Mouse (Mus musculus) neural tube, embryonic 14.5 days (tissue): Measurements from ENCODE around the gene Ube2l3. TPM values are rescaled to one million over a fixed set of nuclear protein-coding genes. Genes with fewer than 3 reads are reported as not detected.
A peak's percentile ranks its signal among the peaks of the same experiment; 100 is the strongest.
"Not testable (repeated sequence)": the region's sequence is repeated elsewhere in the genome, so short reads cannot be mapped to it uniquely, and the experiment has no call there.

Experiments
- ATAC-seq: fragments of 200-750 bp; cut with Nextera tagmentation; 2 replicates; pipeline ENCODE4 v1.8.0; 2017; ENCODE audit warnings: low read depth, mild to moderate bottlenecking, moderate TSS enrichment, moderate library complexity
- H3K27ac ChIP-seq: fragments of 300-500 bp; sonication (generic); 2 replicates; pipeline ENCODE4 v1.5.1; 2014; ENCODE audit warnings: low read depth, mild to moderate bottlenecking, control low read depth, low read length, moderate library complexity, mixed read lengths
- H3K27me3 ChIP-seq: fragments of 300-500 bp; sonication (generic); 2 replicates; pipeline ENCODE4 v1.6.1; 2014; ENCODE audit warnings: low read length; ENCODE audit not compliant: control insufficient read depth, insufficient read depth
- H3K36me3 ChIP-seq: fragments of 300-500 bp; sonication (generic); 2 replicates; pipeline ENCODE4 v1.6.1; 2014; ENCODE audit warnings: low read length, mixed read lengths; ENCODE audit not compliant: control insufficient read depth, insufficient read depth
- H3K4me1 ChIP-seq: fragments of 300-500 bp; sonication (generic); 2 replicates; pipeline ENCODE4 v1.6.1; 2014; ENCODE audit warnings: low read length; ENCODE audit not compliant: control insufficient read depth, insufficient read depth
- H3K4me2 ChIP-seq: fragments of 300-500 bp; sonication (generic); 2 replicates; pipeline ENCODE4 v1.6.1; 2014; ENCODE audit warnings: mild to moderate bottlenecking, low read depth, low read length, control low read depth
- H3K4me3 ChIP-seq: fragments of 300-500 bp; sonication (generic); 2 replicates; pipeline ENCODE4 v1.5.1; 2014; ENCODE audit warnings: low read depth, low read length, control low read depth, mixed read lengths
- H3K9ac ChIP-seq: fragments of 300-500 bp; sonication (generic); replicated peaks from 2 replicates; pipeline ENCODE4 v1.6.1; 2014; ENCODE audit warnings: low read depth, mild to moderate bottlenecking, control low read depth, low read length, mixed read lengths
- H3K9me3 ChIP-seq: fragments of 300-500 bp; sonication (generic); 2 replicates; pipeline ENCODE4 v1.6.1; 2016; ENCODE audit warnings: low read length; ENCODE audit not compliant: control insufficient read depth
- WGBS: fragments of 180-500 bp; shearing (Covaris S2); extraction: QIAGEN DNeasy Blood & Tissue Kit; methylation state at CpG from one replicate; pipeline ENCODE4 v1.1.7; 2014; 5-methylcytosine and 5-hydroxymethylcytosine counted together
- polyA plus RNA-seq: library from polyadenylated mRNA; unstranded; fragments of >200 nt; fragmentation: Nextera tagmentation; extraction: Ambion mirVana; gene quantifications from 2 replicates; pipeline ENCODE4 v1.2.1, GENCODE M21; 2014

Ube2l3 gene
- polyA plus RNA-seq, 1 experiment from 2014 or later: 285 TPM

DNA sequence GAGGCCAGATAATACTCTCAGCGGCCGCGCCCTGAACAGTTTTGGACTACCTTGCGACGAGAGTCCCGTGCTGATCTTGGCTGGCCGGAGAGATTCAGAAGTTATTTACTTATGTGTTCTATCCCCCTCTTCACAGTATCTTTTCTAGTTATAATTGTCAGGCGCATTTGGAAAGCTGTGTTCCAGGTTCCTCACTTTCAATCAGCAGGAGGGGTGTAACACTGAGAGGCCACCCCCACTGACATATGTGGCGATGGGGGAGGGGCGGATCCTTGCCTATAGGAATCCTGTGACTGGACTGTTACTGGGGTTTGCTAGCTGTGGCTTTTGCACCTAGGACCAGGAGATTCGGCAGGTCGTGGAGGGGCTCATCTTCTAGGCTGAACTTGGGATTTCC lies 32.0 kb upstream of the Ube2l3 start:
- no peaks in the 10 kb centered on the region for H3K9me3 ChIP-seq
- ATAC-seq: no peak

GRCm38 (mm10) chr16:17233702-17234498 lies 31.5 kb upstream of the Ube2l3 start:
- peak; percentile 78 for ATAC-seq
- Histone ChIP-seq H3K4me1 (peaks cover 21% of the 10 kb centered on the region), H3K4me3 (peak overlapping the region; percentile 81), H3K27me3 (no peaks in the 10 kb centered on the region), H3K9me3 (no peaks in the 10 kb centered on the region), H3K4me2 (peak overlapping the region; percentile 85), H3K36me3 (no peaks in the 10 kb centered on the region), H3K9ac (peak overlapping the region; percentile 97), H3K27ac (peak overlapping the region; percentile 94)
- under 1% methylated on average over 62 of the region's 62 CpGs for WGBS

More for the DNA sequence above, 32.0 kb upstream of the Ube2l3 start:
- H3K4me2 ChIP-seq: peak overlapping the region; percentile 85
- peak overlapping the region; percentile 94 for H3K27ac ChIP-seq
- WGBS: 2% methylated on average over 12 of the region's 12 CpGs
- H3K4me1 ChIP-seq: peaks cover 21% of the 10 kb centered on the region
- H3K9ac ChIP-seq: peak overlapping the region; percentile 97
- no peaks in the 10 kb centered on the region for H3K36me3 ChIP-seq
- H3K4me3 ChIP-seq: peak overlapping the region; percentile 81
- H3K27me3 ChIP-seq: no peaks in the 10 kb centered on the region

GRCm38 (mm10) chr16:17232794-17233701 lies 30.6 kb upstream of the Ube2l3 start, which contains the start of gene Hic2:
Gene Hic2 (plus strand): TSS chr16:17233572.
- peak within 1 kb of the TSS; percentile 85 for H3K4me2 ChIP-seq
- no peaks in the 10 kb centered on the region for H3K9me3 ChIP-seq
- peak; percentile 95 for ATAC-seq
- peak within 1 kb of the TSS; percentile 94 for H3K27ac ChIP-seq
- no peaks in the 10 kb centered on the region for H3K27me3 ChIP-seq
- under 1% methylated on average over 49 of the region's 59 CpGs for WGBS
- H3K4me3 ChIP-seq: peak within 1 kb of the TSS; percentile 81
- H3K9ac ChIP-seq: peak within 1 kb of the TSS; percentile 97
- peaks cover 18% of the 10 kb centered on the region for H3K4me1 ChIP-seq
- no peaks in the 10 kb centered on the region for H3K36me3 ChIP-seq

- not testable (repeated sequence) for H3K9ac ChIP-seq, H3K27ac ChIP-seq, H3K4me3 ChIP-seq, H3K4me2 ChIP-seq, H3K36me3 ChIP-seq, ATAC-seq, H3K27me3 ChIP-seq, H3K9me3 ChIP-seq
- 89% methylated on average over 2 of the region's 2 CpGs for WGBS
- H3K4me1 ChIP-seq: peaks cover 18% of the 10 kb centered on the region
Measured at GRCm38 (mm10) chr16:17231523-17231922, 29.1 kb upstream of the Ube2l3 start.

DNA sequence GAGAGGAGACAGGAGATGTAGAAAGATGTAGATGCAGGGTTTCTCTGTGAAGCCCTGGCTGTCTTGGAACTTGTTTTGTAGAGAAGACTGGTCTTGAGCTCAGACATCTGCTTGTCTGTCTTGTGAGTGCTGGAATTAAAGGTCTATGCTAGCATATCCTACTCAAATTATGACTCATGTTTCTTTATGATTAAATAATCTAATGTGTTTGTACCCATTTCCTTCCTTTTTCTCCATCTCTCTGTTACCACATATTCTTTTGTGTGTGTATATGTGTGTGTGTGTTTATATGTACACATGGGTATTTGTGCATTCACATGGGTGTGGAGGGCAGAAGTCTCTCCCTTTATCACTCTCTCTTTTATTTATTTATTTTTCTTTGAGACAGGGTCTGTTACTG lies 24.0 kb upstream of the Ube2l3 start:
- Histone ChIP-seq H3K36me3 (no peaks in the 10 kb centered on the region), H3K9me3 (no peaks in the 10 kb centered on the region), H3K4me3 (no peak overlapping the region), H3K4me1 (no peaks in the 10 kb centered on the region), H3K27me3 (no peaks in the 10 kb centered on the region), H3K9ac (no peak overlapping the region), H3K27ac (no peak overlapping the region), H3K4me2 (no peak overlapping the region)
- ATAC-seq: no peak

DNA sequence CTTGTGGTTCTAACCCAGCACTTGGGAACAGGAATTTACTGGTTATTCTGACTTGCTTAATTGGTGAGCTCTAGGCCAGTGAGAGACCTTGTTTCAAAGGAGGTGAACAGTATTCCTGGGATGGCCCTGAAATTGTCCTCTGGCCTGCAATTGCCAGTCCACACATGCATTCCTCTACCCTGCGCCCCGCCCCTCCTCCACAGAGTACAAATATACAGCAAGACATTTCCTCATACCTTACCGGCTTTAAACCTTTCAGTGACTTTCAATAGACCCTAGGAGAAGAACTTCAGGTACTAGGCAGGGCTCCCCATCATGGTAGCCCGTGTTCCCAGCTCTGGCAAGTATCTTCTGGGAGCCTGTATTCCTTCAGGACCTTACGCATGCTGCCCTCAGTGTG lies 23.1 kb upstream of the Ube2l3 start:
- Histone ChIP-seq H3K27ac (no peak overlapping the region), H3K36me3 (no peaks in the 10 kb centered on the region), H3K9me3 (no peaks in the 10 kb centered on the region), H3K27me3 (no peaks in the 10 kb centered on the region), H3K4me2 (no peak overlapping the region), H3K4me1 (no peaks in the 10 kb centered on the region), H3K9ac (no peak overlapping the region), H3K4me3 (no peak overlapping the region)
- WGBS: 86% methylated on average over 5 of the region's 5 CpGs
- ATAC-seq: no peak

DNA sequence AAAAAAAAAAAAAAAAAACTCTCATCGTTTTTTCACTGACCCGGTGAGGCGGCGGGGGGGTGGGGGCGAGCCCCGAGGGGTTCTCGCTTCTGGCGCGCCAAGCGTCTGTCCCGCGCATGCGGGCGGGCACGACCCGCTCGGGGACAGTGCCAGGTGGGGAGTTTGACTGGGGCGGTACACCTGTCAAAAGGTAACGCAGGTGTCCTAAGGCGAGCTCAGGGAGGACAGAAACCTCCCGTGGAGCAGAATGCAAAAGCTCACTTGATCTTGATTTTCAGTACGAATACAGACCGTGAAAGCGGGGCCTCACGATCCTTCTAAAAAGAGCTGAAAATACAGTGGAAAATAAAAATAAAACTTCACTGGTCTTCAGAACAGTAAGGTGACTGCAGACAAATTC lies 19.7 kb upstream of the Ube2l3 start:
- 37% methylated on average over 25 of the region's 25 CpGs for WGBS

DNA sequence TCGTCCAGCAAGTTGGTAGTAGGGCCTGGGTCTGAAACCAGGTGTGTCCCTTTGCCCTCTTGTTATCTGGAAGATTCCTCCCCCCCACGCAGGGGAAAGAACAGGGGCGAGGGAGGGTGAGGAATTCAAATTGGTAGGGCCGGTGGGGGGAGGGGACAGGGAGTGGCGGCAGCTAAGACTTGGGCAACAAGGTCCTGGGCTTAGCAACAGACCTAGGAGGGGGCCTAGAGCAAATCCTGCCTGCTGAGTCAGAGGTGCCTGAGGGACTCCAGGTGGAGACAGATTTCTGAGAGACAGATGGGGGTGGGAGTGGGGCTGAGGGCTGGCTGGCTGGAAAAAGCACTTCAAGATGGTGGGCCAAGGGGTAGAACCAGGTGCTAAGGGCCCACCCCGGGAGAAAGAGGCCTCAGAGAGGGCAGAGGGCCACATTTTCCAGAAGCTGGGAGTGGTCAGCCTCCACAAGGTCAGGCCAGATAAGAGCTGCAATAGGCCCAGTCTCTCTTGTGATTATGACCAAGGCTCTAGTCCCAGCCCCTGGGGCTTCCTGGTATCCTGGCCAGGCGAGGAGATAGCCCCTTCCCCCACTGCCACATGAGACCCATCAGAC lies 17.8 kb upstream of the Ube2l3 start:
- Histone ChIP-seq H3K4me2 (no peak overlapping the region), H3K9me3 (no peaks in the 10 kb centered on the region), H3K4me3 (no peak overlapping the region), H3K27me3 (no peaks in the 10 kb centered on the region), H3K4me1 (no peaks in the 10 kb centered on the region), H3K9ac (no peak overlapping the region), H3K27ac (no peak overlapping the region), H3K36me3 (no peaks in the 10 kb centered on the region)
- 46% methylated on average over 7 of the region's 7 CpGs for WGBS
- ATAC-seq: no peak

More for the DNA sequence above, 19.7 kb upstream of the Ube2l3 start:
- Histone ChIP-seq H3K27ac (no peak overlapping the region), H3K36me3 (no peaks in the 10 kb centered on the region), H3K4me2 (no peak overlapping the region), H3K27me3 (no peaks in the 10 kb centered on the region), H3K9me3 (no peaks in the 10 kb centered on the region), H3K4me1 (no peaks in the 10 kb centered on the region), H3K4me3 (no peak overlapping the region), H3K9ac (no peak overlapping the region)
- peak; percentile 100 for ATAC-seq
